ENCODE assay signal across 9 mouse cellular contexts in the genomic region with DNA sequence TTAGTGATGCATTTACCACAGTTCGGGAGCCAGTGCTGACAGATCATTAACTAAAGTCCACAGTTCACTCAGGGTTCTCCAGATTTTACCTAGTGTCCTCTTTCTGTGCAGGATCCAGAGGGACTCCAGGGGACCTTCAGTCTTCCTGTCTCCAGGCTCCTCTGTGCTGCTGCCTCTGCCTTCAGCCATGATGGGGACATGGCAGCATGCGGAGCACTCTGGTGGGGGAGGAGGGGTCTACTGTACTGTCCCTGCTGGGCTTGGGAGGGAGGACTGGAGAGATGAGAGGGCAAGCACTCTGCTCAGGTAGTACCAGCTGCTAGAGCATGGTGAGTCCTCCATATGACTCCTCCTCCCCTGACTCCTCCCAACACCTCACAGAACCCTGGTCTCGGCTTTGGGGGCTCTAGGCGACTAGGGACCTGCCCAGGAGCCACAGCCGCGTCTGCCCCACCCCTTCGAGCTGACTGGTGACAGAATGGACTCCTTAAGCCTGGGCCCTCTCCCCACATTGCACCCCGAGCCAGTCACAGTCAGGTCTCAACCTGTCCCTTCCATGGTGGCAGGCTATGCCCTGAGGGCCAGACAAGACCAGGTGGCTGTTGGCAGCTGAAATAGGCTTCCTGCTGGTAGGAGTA. TPM values are rescaled to one million over a fixed set of nuclear protein-coding genes. Genes with fewer than 3 reads are reported as not detected.
DNase-seq lines count a peak whose midpoint lies in the region; ATAC-seq and TF ChIP-seq lines count a peak whose summit lies in the region.
"Had no signal": no experiment of that assay in that cellular context is flagged by ENCODE, and none has a peak within 500 bp of the region (broad histone marks: within the 10 kb centered on the region; RNA-seq: fewer than 3 reads in every experiment).

No protein-coding gene starts in this region.

- TF ChIP-seq CTCF in lung, adult 2 months (IDR thresholded peaks at IDR 0.05; ENCODE audit: insufficient read depth, low read length) = no peak

- no peak for TF ChIP-seq POLR2A in lung, adult 2 months (IDR thresholded peaks at IDR 0.05; ENCODE audit: borderline replicate concordance, extremely low read depth, low read depth, low read length)

- H3K4me2 ChIP-seq in neural tube, embryonic 13.5 days = no peak overlapping the region
- H3K4me2 ChIP-seq in intestine, embryonic 16.5 days (ENCODE audit: low read depth, low read length) = peak overlapping the region; percentile 20

- no peak overlapping the region for H3K4me3 ChIP-seq in neural tube, embryonic 13.5 days
- H3K4me3 ChIP-seq in intestine, embryonic 16.5 days (ENCODE audit: low read length) = no peak overlapping the region
- H3K4me3 ChIP-seq in limb, embryonic 10.5 days = 0 out of 2 replicates have a peak overlapping the region, but pooled peaks have one; percentile 6
- H3K4me3 ChIP-seq in lung, adult 2 months (replicated peaks; ENCODE audit: extremely low read depth, low read depth, low read length) = no peak overlapping the region

- no peak overlapping the region for H3K27ac ChIP-seq in neural tube, embryonic 13.5 days (replicated peaks)
- H3K27ac ChIP-seq in intestine, embryonic 16.5 days (ENCODE audit: low read length) = peak overlapping the region; percentile 61; the same call in 1 of the 2 replicates
- peak overlapping the region; percentile 3; the same call in 1 of the 2 replicates for H3K27ac ChIP-seq in limb, embryonic 10.5 days

- H3K4me1 ChIP-seq in neural tube, embryonic 13.5 days (replicated peaks) = peaks cover 74% of the 10 kb centered on the region
- H3K4me1 ChIP-seq in intestine, embryonic 16.5 days (ENCODE audit: control insufficient read depth, insufficient read depth, low read length) = peaks cover 60% of the 10 kb centered on the region
- peaks cover 85% of the 10 kb centered on the region for H3K4me1 ChIP-seq in limb, embryonic 10.5 days
- peaks cover 29% of the 10 kb centered on the region for H3K4me1 ChIP-seq in lung, adult 2 months (ENCODE audit: control insufficient read depth, insufficient read depth, low read length)

- ATAC-seq in neural tube, embryonic 13.5 days (ENCODE audit: low read depth) = no peak
- ATAC-seq in intestine, embryonic 16.5 days = no peak

- peaks cover 19% of the 10 kb centered on the region for H3K27me3 ChIP-seq in neural tube, embryonic 13.5 days
- H3K27me3 ChIP-seq in intestine, embryonic 16.5 days (replicated peaks; ENCODE audit: control insufficient read depth, insufficient read depth, low read length) = no peaks in the 10 kb centered on the region
- peaks cover 45% of the 10 kb centered on the region for H3K27me3 ChIP-seq in limb, embryonic 10.5 days (ENCODE audit: low read depth, poor library complexity, severe bottlenecking)

- no peak for DNase-seq in neural tube, embryonic 10.5 days (ENCODE audit: extremely low spot score, low spot score)
- no peak for DNase-seq in limb, embryonic 10.5 days (ENCODE audit: low spot score)
- no peak for DNase-seq in T-cell, adult 2 months (ENCODE audit: low spot score)
- no peak for DNase-seq in retina, postnatal 1 day
- no peak for DNase-seq in lung, adult 2 months
- DNase-seq: cerebellum, postnatal 36 days; heart, postnatal 4 days had no signal

- no peaks in the 10 kb centered on the region for H3K36me3 ChIP-seq in neural tube, embryonic 13.5 days
- H3K36me3 ChIP-seq in intestine, embryonic 16.5 days (ENCODE audit: control insufficient read depth, insufficient read depth, low read length) = no peaks in the 10 kb centered on the region
- H3K36me3 ChIP-seq in limb, embryonic 10.5 days = no peaks in the 10 kb centered on the region

- H3K9me3 ChIP-seq in neural tube, embryonic 13.5 days = no peaks in the 10 kb centered on the region
- H3K9me3 ChIP-seq in intestine, embryonic 16.5 days (ENCODE audit: control insufficient read depth, low read length) = no peaks in the 10 kb centered on the region
- H3K9me3 ChIP-seq in limb, embryonic 10.5 days (replicated peaks) = no peaks in the 10 kb centered on the region

- 52% methylated on average over 8 of the region's 8 CpGs for WGBS in neural tube, embryonic 13.5 days
- 51% methylated on average over 8 of the region's 8 CpGs for WGBS in intestine, embryonic 16.5 days
- WGBS in limb, embryonic 10.5 days = 47% methylated on average over 8 of the region's 8 CpGs
- 81% methylated on average over 8 of the region's 8 CpGs for WGBS in lung, adult 2 months

- H3K9ac ChIP-seq in neural tube, embryonic 13.5 days = peak overlapping the region; percentile 22; the same call in 1 of the 2 replicates
- peak overlapping the region; percentile 27; the same call in 1 of the 2 replicates for H3K9ac ChIP-seq in intestine, embryonic 16.5 days (ENCODE audit: low read depth, low read length)

RNA-seq across cellular contexts. Expression of gene Baiap2, which starts 3.4 kb away (rescaled TPM):
- polyA plus RNA-seq in neural tube, embryonic 13.5 days (2015; fragmentation: Nextera tagmentation; extraction: Ambion mirVana) = 11.1 and 12.7 TPM in 2 replicates
- 10.1 and 11.8 TPM in 2 replicates for polyA plus RNA-seq in intestine, embryonic 16.5 days (2015; fragmentation: Nextera tagmentation; extraction: Ambion mirVana)
- 13.3 and 13.8 TPM in 2 replicates for polyA plus RNA-seq in limb, embryonic 10.5 days (2016; fragmentation: Nextera tagmentation; extraction: Ambion mirVana)
- polyA plus RNA-seq in lung, adult 2 months (2012; rRNA removed) = 83.7 and 92.9 TPM in 2 replicates

RNA-seq across cellular contexts. Expression of gene Chmp6, which starts 26.0 kb away (rescaled TPM):
- 97.5 and 102 TPM in 2 replicates for polyA plus RNA-seq in neural tube, embryonic 13.5 days (2015; fragmentation: Nextera tagmentation; extraction: Ambion mirVana)
- 92.2 and 94.3 TPM in 2 replicates for polyA plus RNA-seq in intestine, embryonic 16.5 days (2015; fragmentation: Nextera tagmentation; extraction: Ambion mirVana)
- 123 and 127 TPM in 2 replicates for polyA plus RNA-seq in limb, embryonic 10.5 days (2016; fragmentation: Nextera tagmentation; extraction: Ambion mirVana)
- polyA plus RNA-seq in lung, adult 2 months (2012; rRNA removed) = 50.2 and 51.0 TPM in 2 replicates
